Mouse (Mus musculus) myocyte (in vitro differentiated cells): ENCODE measurements around the gene Elmsan1.

Experiments
- MAX ChIP-seq: IDR thresholded peaks from one replicate; pipeline ENCODE4 v1.6.1; 2011; ENCODE audit warnings: low read depth, mild to moderate bottlenecking, control low read depth
- POLR2A ChIP-seq: IDR thresholded peaks from one replicate; pipeline ENCODE4 v1.6.1; 2011; ENCODE audit warnings: low read depth, mild to moderate bottlenecking, control low read depth, moderate library complexity; ENCODE audit not compliant: insufficient read length

DNA sequence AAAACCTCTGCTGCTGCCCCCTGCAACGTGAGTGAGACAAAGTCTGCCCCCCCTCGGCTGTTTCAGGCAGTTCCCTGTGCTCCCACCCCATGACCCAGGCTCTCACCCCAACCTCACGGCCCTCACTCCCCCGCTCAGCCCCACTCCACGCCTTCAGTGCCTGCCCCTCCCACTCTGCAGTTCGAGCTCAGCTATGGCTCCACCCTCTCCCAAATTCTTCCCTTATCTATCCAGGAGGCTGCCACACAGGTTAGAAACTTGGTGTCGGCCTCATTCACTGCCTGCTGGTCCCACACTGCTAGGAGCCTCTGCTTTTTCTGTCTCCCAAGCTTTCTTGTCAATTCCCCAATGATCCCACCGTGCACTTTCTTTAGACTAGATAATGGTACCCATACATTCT lies 57.6 kb downstream of the Elmsan1 start:
- TF ChIP-seq POLR2A (no peak), MAX (no peak)
